Mouse (Mus musculus): ENCODE measurements around the gene Stx6. TPM values are rescaled to one million over a fixed set of nuclear protein-coding genes. Genes with fewer than 3 reads are reported as not detected.

Stx6 gene
- polyA plus RNA-seq, 1 experiment from 2014 or later, result 86.1 TPM

GRCm38 (mm10) chr1:155201373-155201879 is 42.9 kb downstream of the Stx6 start:
- Histone ChIP-seq H3K9ac (no peak overlapping the region), H3K27me3 (no peaks in the 10 kb centered on the region), H3K4me3 (no peak overlapping the region), H3K36me3 (peaks cover 39% of the 10 kb centered on the region), H3K27ac (no peak overlapping the region), H3K4me1 (peaks cover 46% of the 10 kb centered on the region), H3K4me2 (no peak overlapping the region), H3K9me3 (no peaks in the 10 kb centered on the region)
- 58% methylated on average over 4 of the region's 4 CpGs for WGBS
- ATAC-seq (ENCODE audit: insufficient number of reproducible peaks, low FRiP score, low TSS enrichment, low read depth), result no peak

- H3K36me3 ChIP-seq, result peaks cover 43% of the 10 kb centered on the region
- H3K27me3 ChIP-seq, result no peaks in the 10 kb centered on the region
- ATAC-seq (ENCODE audit: insufficient number of reproducible peaks, low FRiP score, low TSS enrichment, low read depth), result no peak
Observed at GRCm38 (mm10) chr1:155201914-155202313, 43.4 kb downstream of the Stx6 start.

GRCm38 (mm10) chr1:155202472-155202871 is 44.0 kb downstream of the Stx6 start:
- WGBS, result 57% methylated on average over 5 of the region's 5 CpGs
- Histone ChIP-seq H3K27ac (no peak overlapping the region), H3K9me3 (no peaks in the 10 kb centered on the region), H3K4me3 (no peak overlapping the region), H3K4me2 (no peak overlapping the region), H3K36me3 (peaks cover 46% of the 10 kb centered on the region), H3K27me3 (no peaks in the 10 kb centered on the region), H3K4me1 (peaks cover 49% of the 10 kb centered on the region), H3K9ac (no peak overlapping the region)
- ATAC-seq (ENCODE audit: insufficient number of reproducible peaks, low FRiP score, low TSS enrichment, low read depth), result no peak

More at GRCm38 (mm10) chr1:155201914-155202313, 43.4 kb downstream of the Stx6 start:
- Histone ChIP-seq H3K9me3 (no peaks in the 10 kb centered on the region), H3K4me2 (no peak overlapping the region), H3K9ac (no peak overlapping the region), H3K4me3 (no peak overlapping the region), H3K4me1 (peaks cover 49% of the 10 kb centered on the region), H3K27ac (no peak overlapping the region)
- 78% methylated on average over 17 of the region's 17 CpGs for WGBS

DNA sequence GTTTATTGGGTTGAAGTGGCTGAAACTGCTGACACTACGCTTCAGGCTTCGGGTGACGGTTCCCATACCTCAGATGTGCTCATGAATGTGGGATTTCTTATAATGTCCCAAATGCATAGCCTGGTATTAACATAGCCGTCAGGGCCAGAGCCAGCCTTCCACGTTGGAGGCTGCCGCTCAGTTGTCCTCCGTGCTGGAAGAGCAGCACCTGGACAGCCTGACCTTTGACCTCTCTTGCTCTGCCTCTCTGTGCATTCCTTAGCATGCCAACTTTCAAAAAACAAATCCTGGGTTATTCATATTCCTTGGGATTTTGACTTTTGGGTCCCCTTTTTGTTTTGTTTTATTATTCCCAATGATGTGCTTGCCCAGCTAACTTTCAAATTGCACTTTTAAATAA is 44.6 kb downstream of the Stx6 start:
- peaks cover 49% of the 10 kb centered on the region for H3K4me1 ChIP-seq
- WGBS, result 76% methylated on average over 7 of the region's 7 CpGs
- H3K4me3 ChIP-seq, result no peak overlapping the region
- no peak for ATAC-seq (ENCODE audit: insufficient number of reproducible peaks, low FRiP score, low TSS enrichment, low read depth)
- no peak overlapping the region for H3K27ac ChIP-seq
- no peak overlapping the region for H3K4me2 ChIP-seq
- no peak overlapping the region for H3K9ac ChIP-seq
- H3K36me3 ChIP-seq, result peaks cover 43% of the 10 kb centered on the region
- H3K27me3 ChIP-seq, result no peaks in the 10 kb centered on the region
- no peaks in the 10 kb centered on the region for H3K9me3 ChIP-seq

- Histone ChIP-seq H3K4me3 (no peak overlapping the region), H3K36me3 (peaks cover 34% of the 10 kb centered on the region), H3K9ac (no peak overlapping the region), H3K4me2 (no peak overlapping the region), H3K27me3 (no peaks in the 10 kb centered on the region), H3K9me3 (no peaks in the 10 kb centered on the region), H3K4me1 (peaks cover 49% of the 10 kb centered on the region), H3K27ac (no peak overlapping the region)
- WGBS, result 91% methylated on average over 12 of the region's 12 CpGs
- ATAC-seq (ENCODE audit: insufficient number of reproducible peaks, low FRiP score, low TSS enrichment, low read depth), result no peak
Observed at GRCm38 (mm10) chr1:155203954-155204353, 45.4 kb downstream of the Stx6 start.

DNA sequence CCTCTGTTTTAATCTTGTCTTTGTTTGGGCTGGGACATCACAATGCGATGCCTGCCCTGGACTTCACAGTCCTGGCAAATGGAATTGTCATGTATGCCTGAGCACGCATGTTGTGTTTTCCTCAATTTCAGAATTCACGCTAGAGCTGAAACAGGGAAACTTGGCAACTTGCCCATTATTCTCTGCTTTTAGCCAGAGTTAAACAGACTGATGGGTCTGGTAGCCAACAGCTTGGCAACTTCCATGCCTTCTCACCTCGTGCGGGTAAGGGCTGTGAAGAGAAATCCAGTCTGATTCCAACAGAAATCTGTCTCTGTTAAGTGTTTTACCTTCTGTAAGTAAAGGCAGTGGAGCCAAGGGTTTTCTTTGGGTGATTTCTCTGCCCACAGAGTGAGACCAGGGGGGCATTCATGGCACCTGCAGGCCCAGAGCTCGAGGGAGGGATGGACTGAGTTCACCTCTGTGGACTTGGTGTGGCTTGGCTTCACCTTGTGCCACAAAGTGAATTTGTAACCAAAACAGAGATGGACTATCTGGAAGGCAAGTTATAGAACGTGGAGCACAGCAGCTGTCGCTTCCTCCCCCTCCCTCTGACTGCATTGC is 46.1 kb downstream of the Stx6 start:
- Histone ChIP-seq H3K36me3 (peaks cover 29% of the 10 kb centered on the region), H3K4me2 (no peak overlapping the region), H3K4me1 (peaks cover 50% of the 10 kb centered on the region), H3K9ac (no peak overlapping the region), H3K27ac (no peak overlapping the region), H3K9me3 (no peaks in the 10 kb centered on the region), H3K4me3 (no peak overlapping the region), H3K27me3 (no peaks in the 10 kb centered on the region)
- WGBS, result 59% methylated on average over 8 of the region's 8 CpGs
- no peak for ATAC-seq (ENCODE audit: insufficient number of reproducible peaks, low FRiP score, low TSS enrichment, low read depth)

- Histone ChIP-seq H3K4me2 (no peak overlapping the region), H3K36me3 (peaks cover 23% of the 10 kb centered on the region), H3K27ac (peak overlapping the region; percentile 0; the same call in 1 of the 2 replicates), H3K4me3 (no peak overlapping the region), H3K27me3 (no peaks in the 10 kb centered on the region), H3K4me1 (peaks cover 57% of the 10 kb centered on the region), H3K9me3 (no peaks in the 10 kb centered on the region), H3K9ac (no peak overlapping the region)
- 41% methylated on average over 7 of the region's 7 CpGs for WGBS
- ATAC-seq (ENCODE audit: insufficient number of reproducible peaks, low FRiP score, low TSS enrichment, low read depth), result no peak
Observed at GRCm38 (mm10) chr1:155205311-155205710, 46.8 kb downstream of the Stx6 start.

GRCm38 (mm10) chr1:155205822-155206660 is 47.5 kb downstream of the Stx6 start:
- Histone ChIP-seq H3K4me2 (no peak overlapping the region), H3K4me1 (peaks cover 58% of the 10 kb centered on the region), H3K9me3 (no peaks in the 10 kb centered on the region), H3K9ac (no peak overlapping the region), H3K27me3 (no peaks in the 10 kb centered on the region), H3K27ac (no peak overlapping the region; the same call in 1 of the 2 replicates), H3K4me3 (no peak overlapping the region), H3K36me3 (peaks cover 22% of the 10 kb centered on the region)
- no peak; the same call in 1 of the 2 replicates for ATAC-seq (ENCODE audit: insufficient number of reproducible peaks, low FRiP score, low TSS enrichment, low read depth)
- 52% methylated on average over 19 of the region's 19 CpGs for WGBS

DNA sequence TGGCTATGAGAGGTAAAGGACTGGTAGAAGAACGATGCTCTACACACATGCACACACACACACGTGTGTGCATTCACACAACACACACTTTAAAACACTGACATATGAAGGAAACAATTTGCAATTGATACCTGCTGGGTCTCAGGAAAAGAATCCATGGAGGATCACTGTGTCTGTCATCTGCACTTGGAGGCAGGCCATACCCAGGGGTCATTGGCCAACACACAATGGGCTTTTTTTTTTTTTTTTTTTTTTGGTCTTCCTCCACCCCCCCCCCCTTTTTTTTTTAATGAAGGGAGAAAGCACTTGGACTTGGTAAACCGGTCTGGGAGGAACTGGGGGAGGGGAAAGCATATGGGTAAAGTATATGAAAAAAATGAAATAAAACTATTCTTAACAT is 49.3 kb downstream of the Stx6 start:
- Histone ChIP-seq H3K27ac (no peak overlapping the region), H3K27me3 (no peaks in the 10 kb centered on the region), H3K9ac (no peak overlapping the region), H3K4me2 (no peak overlapping the region), H3K4me1 (peaks cover 58% of the 10 kb centered on the region), H3K4me3 (no peak overlapping the region), H3K36me3 (peaks cover 7% of the 10 kb centered on the region; the same call in 1 of the 2 replicates), H3K9me3 (no peaks in the 10 kb centered on the region)
- ATAC-seq (ENCODE audit: insufficient number of reproducible peaks, low FRiP score, low TSS enrichment, low read depth), result no peak
- 65% methylated on average over 3 of the region's 3 CpGs for WGBS

- WGBS, result 60% methylated on average over 11 of the region's 11 CpGs
- Histone ChIP-seq H3K9me3 (no peaks in the 10 kb centered on the region), H3K4me3 (no peak overlapping the region), H3K36me3 (peaks cover 7% of the 10 kb centered on the region; the same call in 1 of the 2 replicates), H3K27ac (no peak overlapping the region), H3K27me3 (no peaks in the 10 kb centered on the region), H3K4me2 (no peak overlapping the region), H3K9ac (no peak overlapping the region), H3K4me1 (peaks cover 67% of the 10 kb centered on the region)
- no peak for ATAC-seq (ENCODE audit: insufficient number of reproducible peaks, low FRiP score, low TSS enrichment, low read depth)
Observed at GRCm38 (mm10) chr1:155210011-155210763, 51.7 kb downstream of the Stx6 start.

DNA sequence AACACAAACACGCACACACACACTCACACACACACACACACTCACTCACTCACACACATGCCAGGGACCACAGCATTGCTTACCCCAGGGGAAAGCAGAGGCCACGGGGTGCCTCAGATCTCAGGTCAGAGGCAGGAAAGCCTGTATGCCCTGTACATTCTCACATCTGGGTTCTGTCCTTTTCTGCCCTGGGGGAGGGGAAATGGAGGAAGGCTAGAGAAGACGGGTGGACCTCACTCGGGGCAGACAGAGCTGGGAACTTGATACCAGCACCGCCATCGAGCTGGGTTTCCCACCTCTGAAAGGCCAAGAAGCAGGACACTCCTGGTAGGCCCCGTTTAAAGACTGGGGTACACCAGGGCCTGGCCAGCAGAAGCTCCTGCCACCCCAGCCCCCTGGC is 52.5 kb downstream of the Stx6 start:
- no peak overlapping the region for H3K4me3 ChIP-seq
- no peak for ATAC-seq (ENCODE audit: insufficient number of reproducible peaks, low FRiP score, low TSS enrichment, low read depth)
- 22% methylated on average over 7 of the region's 7 CpGs for WGBS
- no peaks in the 10 kb centered on the region for H3K27me3 ChIP-seq
- H3K36me3 ChIP-seq, result peaks cover 7% of the 10 kb centered on the region; the same call in 1 of the 2 replicates
- no peak overlapping the region for H3K4me2 ChIP-seq
- no peak overlapping the region for H3K27ac ChIP-seq
- no peak overlapping the region for H3K9ac ChIP-seq
- peaks cover 67% of the 10 kb centered on the region for H3K4me1 ChIP-seq
- no peaks in the 10 kb centered on the region for H3K9me3 ChIP-seq
